Mouse (Mus musculus) ES-CJ7 (cell line): Measurements from ENCODE around the gene Gm20890.
"Not testable (repeated sequence)": the region's sequence is repeated elsewhere in the genome, so short reads cannot be mapped to it uniquely, and the experiment has no call there.

Experiments
- DNase-seq: peaks from one replicate; pipeline ENCODE4 v3.0.0; 2011; ENCODE audit warnings: low read depth, low spot score

Gene Gm20890

DNA sequence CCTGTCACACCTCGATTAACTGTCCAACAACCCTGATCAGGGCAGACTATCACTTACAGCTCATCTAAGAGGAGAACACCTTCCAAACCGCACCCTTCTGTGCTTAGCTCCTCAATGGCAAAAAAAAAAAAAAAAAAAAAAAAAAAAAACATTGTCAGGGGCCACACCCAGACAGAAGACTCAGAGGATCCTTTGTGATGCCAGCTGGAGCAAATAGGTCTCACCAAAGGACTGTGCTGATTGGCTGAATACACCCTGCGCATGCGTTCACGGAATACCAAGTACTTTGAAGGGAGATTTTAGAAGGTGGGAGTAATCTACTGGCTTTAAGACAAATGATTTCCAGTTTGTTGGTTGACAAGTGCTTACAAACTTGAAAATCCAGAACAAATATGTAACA lies at the start of gene Gm20890:
Gene Gm20890, minus strand, starts transcription at position 101 of the 400 bp plus-strand sequence.
- not testable (repeated sequence) for DNase-seq
